Mouse (Mus musculus): ENCODE measurements at regions not wholly inside any gene's neighbourhood (a gene's known extent, or its start where the extent isn't known, plus 50 kb on each side); places are given as distances from the start of the nearest gene placed in this dataset.

DNA sequence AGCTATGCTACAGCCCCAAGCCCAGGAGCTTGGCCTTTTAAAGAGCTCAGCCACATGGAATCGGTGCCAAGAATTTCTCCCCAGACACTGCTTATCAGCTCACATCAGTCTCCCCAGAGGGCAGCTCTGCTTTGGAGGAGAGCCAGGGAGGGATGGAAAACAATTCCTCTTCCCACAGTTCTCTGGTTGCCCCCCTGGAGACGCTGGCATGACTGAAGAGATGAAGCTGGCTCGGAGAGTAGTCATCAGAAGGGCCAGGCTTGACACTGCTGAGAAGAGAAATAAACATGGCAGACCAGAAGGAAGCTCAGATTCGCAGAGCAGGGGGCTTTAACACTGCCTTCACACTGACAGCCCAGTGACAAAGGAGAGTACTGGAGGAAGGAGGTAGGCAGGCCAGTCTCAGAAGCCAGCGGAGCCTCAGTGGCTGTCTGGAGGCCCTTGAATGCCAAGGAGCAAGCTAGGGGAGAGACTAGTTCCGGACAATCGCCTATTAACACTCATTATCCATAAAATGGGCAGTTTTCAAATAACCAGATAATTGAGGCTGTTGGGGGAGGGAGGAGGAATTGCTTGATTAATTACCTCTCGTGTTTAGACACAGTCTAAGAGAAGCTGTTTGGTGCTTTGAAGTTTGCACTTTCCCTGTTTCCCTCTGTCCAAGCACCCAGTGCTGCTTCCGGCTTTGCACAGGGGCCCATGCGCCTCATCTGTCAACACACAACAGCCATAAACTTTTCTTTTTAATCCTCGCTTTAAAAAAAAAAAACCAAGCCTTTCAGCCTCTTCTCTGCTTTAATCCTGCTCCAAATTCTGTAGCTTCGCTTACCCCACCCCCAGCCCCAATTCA lies 148.3 kb downstream of the Ddx1 start:
- DNase-seq (ENCODE audit: low spot score) = no peak

GRCm38 (mm10) chr12:13094111-13094851 lies 152.6 kb upstream of the Mycn start:
- DNase-seq (ENCODE audit: low spot score) = no peak

- DNase-seq (ENCODE audit: low spot score) = no peak
Observed at GRCm38 (mm10) chr12:13085951-13086350, 144.2 kb upstream of the Mycn start.

GRCm38 (mm10) chr12:13085484-13085883 lies 143.8 kb upstream of the Mycn start:
- DNase-seq (ENCODE audit: low spot score) = no peak

DNA sequence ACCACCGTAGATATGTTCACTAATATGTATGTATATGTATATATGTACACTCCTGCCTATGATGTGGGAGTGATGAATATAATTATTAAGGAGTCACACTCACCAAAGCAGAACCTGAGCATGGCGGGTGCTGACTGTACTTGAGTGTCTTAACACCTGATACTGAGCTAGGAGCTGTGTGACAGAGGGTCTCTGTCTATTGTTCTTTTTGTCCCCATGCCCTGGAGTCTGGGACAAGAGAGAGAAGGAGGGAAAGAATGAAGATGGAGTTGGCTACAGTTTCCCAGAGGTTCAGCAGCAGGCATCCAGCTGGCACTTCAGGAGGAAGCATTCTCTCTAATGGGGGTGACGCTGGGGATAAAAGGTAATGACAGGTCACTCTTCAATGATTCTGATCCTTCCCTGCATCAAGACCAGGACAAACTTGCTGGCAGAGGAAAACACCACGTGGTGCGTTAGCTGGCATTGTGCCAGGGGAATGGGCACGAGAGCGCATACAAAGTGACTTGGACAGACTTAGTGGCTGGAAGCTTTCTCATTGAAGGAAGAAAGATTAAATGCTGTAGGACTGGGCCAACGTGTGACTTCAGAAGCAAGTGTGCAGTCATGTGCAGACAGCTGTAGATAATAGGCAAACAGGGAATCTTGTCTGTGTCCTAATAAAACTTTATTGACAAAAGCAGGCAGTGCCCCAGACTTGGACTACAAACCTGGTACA lies 141.8 kb upstream of the Mycn start:
- no peak for DNase-seq (ENCODE audit: low spot score)

- DNase-seq (ENCODE audit: low spot score) = no peak
Observed at GRCm38 (mm10) chr12:13080791-13081190, 139.1 kb upstream of the Mycn start.

- DNase-seq (ENCODE audit: low spot score) = no peak
Observed at GRCm38 (mm10) chr12:13079832-13080231, 138.1 kb upstream of the Mycn start.

DNA sequence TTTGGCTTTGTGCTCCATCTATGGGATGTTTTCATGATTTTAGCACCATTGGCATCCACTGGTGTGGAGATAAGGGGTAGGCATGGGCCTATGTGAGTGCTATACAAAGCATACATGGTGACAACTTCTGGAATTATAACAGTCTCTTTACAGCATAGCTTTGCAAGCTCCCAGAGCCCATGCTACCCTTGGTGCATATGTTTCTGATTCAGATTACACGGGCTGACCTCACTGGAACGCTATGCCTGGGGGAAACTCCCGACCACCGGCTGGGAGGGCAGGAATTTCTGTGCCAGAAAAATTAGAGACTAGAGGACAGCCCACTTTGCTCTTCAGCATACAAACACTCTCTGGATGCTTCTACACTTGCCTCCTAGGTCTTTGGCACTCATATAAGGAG lies 136.0 kb upstream of the Mycn start:
- DNase-seq (ENCODE audit: low spot score) = no peak

- DNase-seq (ENCODE audit: low spot score) = no peak
Observed at GRCm38 (mm10) chr12:13076699-13077287, 135.1 kb upstream of the Mycn start.

DNA sequence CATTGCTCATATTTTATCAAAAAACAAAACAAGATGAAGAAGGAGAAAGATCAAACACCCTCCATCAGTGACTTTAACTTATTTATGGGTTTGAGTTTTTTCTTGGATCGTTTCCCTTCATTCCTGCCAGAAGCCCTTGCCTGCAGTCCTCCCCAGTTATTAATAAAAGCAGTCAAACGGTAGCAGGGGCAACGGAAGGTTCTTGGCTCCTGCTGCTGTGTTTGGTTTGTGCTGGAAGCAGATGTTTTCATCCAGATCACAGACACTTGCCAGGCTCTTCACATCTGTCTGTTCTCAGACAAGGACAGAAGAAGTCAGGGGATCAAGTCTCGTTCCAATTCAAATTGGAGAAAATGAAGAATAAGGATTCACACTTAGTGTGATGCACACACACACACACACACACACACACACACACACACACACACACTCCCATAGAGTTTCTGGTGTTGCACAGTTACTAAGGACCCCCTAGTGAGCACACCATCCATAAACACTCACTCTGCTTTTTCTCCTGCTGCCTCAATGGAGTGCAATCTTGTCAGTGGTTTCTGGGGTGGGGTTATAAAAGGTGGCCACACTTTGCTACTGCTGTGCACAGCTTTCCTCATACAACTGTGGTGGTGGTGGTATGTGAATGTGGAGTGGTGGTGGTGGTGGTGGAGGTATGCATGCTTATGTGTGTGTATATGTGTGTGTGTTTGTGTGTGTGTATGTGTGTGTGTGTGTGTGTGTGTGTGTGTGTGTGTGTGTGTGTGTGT lies 131.6 kb upstream of the Mycn start:
- DNase-seq (ENCODE audit: low spot score) = no peak

- no peak for DNase-seq (ENCODE audit: low spot score)
Observed at GRCm38 (mm10) chr12:13067295-13067694, 125.6 kb upstream of the Mycn start.

- DNase-seq (ENCODE audit: low spot score) = no peak
Observed at GRCm38 (mm10) chr12:13066604-13067181, 125.0 kb upstream of the Mycn start.

GRCm38 (mm10) chr12:13059473-13059872 lies 117.8 kb upstream of the Mycn start:
- no peak for DNase-seq (ENCODE audit: low spot score)

- DNase-seq (ENCODE audit: low spot score) = no peak
Observed at GRCm38 (mm10) chr12:13056246-13056645, 114.5 kb upstream of the Mycn start.

DNA sequence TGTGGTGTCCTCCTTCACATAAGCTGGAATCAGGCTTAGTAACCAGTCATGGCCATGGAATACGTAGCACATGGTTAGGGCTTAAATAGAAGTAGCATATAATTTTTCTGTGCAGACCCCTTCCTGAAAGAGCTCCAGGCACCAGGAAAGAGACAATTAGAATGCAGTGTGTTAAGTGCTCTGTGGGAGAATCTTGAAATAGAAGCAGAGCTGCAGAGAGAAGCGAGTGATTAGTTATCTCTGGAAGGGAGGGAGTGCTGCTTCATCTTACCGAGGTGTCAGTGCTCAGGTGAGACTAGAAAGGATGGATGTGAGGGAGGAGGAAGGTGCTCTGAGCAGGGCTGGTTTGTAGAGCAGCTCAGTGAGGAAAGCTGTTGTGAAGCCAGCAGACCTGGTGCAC lies 112.9 kb upstream of the Mycn start:
- no peak for DNase-seq (ENCODE audit: low spot score)

- no peak for DNase-seq (ENCODE audit: low spot score)
Observed at GRCm38 (mm10) chr12:13053746-13054145, 112.0 kb upstream of the Mycn start.

DNA sequence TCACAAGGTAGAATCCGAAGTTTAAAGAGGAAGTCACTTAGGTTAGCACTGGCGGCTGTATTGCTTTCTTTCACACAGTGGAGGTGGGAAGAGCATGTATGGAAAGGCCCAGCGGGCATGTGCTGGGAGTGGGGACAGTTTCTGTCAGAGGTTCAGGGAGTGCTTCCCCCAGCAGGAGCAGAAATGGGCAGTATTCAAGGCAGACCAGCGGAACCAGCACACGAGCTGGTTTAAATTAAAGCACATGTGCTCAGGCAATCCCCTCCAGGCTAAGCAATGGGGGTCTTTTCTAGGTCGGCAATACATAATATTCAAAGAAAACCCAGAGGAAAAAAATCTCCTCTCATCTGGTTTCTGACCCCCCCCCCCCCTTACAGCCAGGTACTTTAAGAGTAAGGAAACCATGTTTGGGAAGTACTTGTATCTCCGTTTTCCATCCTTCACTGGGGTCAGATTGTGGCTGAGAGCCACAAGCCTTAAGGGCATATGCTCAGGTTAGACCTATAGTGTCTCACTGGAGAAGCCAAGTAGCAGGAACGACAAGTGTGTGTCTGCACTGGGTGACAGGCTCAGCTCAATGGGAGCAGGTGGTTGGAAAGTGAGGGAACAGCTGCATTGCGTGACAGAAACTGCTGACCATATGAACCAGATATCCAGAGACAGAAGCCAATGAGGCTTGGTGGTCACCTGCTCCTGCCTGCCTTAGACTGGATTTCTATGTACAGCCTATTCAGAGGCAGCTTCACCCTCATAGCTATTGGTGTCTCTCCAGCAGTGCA lies 111.3 kb upstream of the Mycn start:
- DNase-seq (ENCODE audit: low spot score) = no peak

- DNase-seq (ENCODE audit: low spot score) = no peak
Observed at GRCm38 (mm10) chr12:13052164-13052563, 110.5 kb upstream of the Mycn start.

DNA sequence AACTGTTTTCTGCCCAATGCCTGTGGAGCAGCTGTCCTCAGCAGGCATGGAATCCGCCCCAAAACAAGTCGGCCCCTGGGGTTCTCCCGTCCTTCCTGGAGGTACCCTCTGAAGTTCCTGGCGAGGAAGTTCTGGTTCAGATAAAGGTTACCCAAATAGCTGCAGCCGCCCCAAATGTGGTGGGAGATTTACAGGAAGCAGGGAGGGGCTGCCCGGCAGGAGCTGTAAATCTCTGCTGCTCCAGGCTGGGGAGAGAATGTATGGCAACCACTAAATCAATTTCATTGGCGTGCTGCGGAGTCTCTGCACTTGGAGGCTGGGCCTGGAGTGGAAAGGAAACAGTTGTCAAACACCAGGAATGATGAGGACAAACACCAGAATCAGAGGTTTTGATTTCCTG lies 107.9 kb upstream of the Mycn start:
- DNase-seq (ENCODE audit: low spot score) = no peak

DNA sequence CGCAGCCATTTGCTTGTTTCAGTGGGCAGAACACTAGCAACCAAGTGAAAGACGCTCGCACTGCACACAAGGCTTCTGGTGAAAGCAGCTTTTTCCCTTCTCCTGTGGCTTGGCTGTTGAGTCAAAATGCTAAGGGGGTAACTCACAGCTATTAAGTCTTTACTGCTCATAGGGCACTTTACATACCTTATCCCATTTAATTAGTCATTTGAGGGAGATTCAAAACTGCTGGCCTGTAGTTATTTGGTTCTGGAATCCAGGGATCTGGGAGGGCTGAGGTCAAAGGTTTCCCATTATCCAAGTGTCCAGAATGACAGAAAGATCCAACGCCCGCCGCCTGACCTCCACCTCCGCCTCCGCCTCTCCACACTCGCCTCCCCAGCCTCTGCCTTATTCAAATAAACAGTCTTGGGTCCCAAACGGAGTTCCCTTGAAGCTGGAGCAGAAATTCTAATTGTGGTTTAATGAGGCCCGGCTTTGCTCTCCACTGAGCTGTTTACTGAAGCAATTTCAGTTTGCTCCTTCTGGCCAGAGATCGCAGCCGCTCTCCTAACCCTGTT lies 106.5 kb upstream of the Mycn start:
- DNase-seq (ENCODE audit: low spot score) = no peak

Data from layer of hippocampus, adult 9-10 months (tissue).